Mouse (Mus musculus) megakaryocyte, embryonic 14.5 days (primary cell): ENCODE measurements around the gene Sirt4.

Experiments used
- FLI1 ChIP-seq: IDR thresholded peaks from 2 replicates; pipeline ENCODE4 v1.6.1; 2012; ENCODE audit warnings: low read length, inconsistent platforms, mixed read lengths
- GATA1 ChIP-seq: IDR thresholded peaks from 3 replicates; pipeline ENCODE4 v1.6.1; 2012; ENCODE audit warnings: mixed read lengths, low read length, inconsistent platforms, borderline replicate concordance

DNA sequence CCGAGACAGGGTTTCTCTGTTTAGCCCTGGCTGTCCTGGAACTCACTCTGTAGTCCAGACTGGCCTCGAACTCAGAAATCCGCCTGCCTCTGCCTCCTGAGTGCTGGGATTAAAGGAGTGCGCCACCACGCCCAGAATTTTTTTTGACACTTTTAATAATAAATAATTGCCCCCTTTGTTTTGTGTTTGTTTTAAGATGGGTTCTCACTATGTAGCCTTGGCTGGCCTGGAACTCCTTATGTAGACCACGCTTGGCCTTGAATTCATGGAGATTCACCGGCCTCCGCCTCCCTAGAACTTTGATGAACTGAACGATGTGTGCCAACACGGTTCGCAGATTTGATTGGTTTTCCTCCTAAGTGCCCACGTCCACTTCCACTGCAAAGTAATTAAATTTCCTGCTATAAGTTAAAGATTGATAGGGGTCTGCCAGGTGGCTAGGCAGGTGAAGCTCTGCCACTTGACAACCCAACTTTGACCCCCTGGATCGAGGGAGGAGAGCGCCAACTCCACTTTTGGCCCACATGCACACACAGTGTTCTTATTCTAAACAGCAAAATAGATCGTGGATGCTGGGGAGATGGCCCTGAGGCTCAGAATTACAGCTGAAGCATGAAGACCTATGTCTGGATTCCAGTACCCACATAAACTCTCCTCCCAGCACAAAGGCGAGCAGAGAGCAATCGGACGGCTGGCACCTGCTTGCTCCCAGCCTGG lies 1.1 kb upstream of the Sirt4 start:
- no peak for TF ChIP-seq GATA1
- TF ChIP-seq FLI1 = no peak
